10 mouse cellular contexts compared by ENCODE assay signal in the genomic region with DNA sequence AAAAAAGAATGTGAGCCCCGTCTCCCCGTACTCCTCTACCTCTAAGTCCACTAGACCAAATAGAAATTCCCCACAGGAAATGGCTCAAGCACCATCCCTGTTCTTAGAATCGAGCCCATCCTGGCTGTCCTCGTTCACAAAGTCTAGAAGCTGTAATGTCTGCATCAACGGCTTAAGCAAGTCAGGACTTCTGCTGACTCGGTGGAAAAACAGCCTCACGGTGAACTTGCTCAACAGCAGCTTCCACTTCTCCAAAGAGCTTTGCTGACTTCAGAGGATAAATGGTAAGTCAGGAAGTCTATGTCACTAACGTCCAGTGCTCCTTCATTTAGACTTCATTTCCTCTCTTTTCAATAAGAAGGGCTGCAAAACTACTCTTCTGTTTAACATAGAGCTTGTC. TPM values are rescaled to one million over a fixed set of nuclear protein-coding genes. Genes with fewer than 3 reads are reported as not detected.
DNase-seq lines count a peak whose midpoint lies in the region; ATAC-seq and TF ChIP-seq lines count a peak whose summit lies in the region.
"Had no signal": no experiment of that assay in that cellular context is flagged by ENCODE, and none has a peak within 500 bp of the region (broad histone marks: within the 10 kb centered on the region; RNA-seq: fewer than 3 reads in every experiment).

No protein-coding gene starts in this region.

- no peak for TF ChIP-seq CTCF in layer of hippocampus, adult 2 months (conservative IDR thresholded peaks at IDR 0.05)
- TF ChIP-seq CTCF in lung, postnatal 0 days (IDR thresholded peaks at IDR 0.05) = no peak
- no peak for TF ChIP-seq CTCF in thymus, adult 2 months (IDR thresholded peaks at IDR 0.05; ENCODE audit: borderline replicate concordance, control insufficient read depth, extremely low read depth, insufficient read depth, low read length, poor library complexity)

- no peak overlapping the region for H3K4me2 ChIP-seq in embryonic facial prominence, embryonic 14.5 days (ENCODE audit: low read depth, low read length)
- no peak overlapping the region for H3K4me2 ChIP-seq in lung, postnatal 0 days (replicated peaks; ENCODE audit: low read depth, low read length)
- H3K4me2 ChIP-seq: hindbrain, embryonic 15.5 days; limb, embryonic 13.5 days had no signal

- 55% methylated on average over 8 of the region's 8 CpGs for WGBS in embryonic facial prominence, embryonic 14.5 days
- 79% methylated on average over 8 of the region's 8 CpGs for WGBS in embryonic facial prominence, embryonic 10.5 days
- WGBS in lung, postnatal 0 days = 27% methylated on average over 8 of the region's 8 CpGs
- 27% methylated on average over 8 of the region's 8 CpGs for WGBS in thymus, adult 2 months

- H3K9me3 ChIP-seq in embryonic facial prominence, embryonic 14.5 days (ENCODE audit: control insufficient read depth, low read length) = no peaks in the 10 kb centered on the region
- no peaks in the 10 kb centered on the region for H3K9me3 ChIP-seq in embryonic facial prominence, embryonic 10.5 days
- no peaks in the 10 kb centered on the region for H3K9me3 ChIP-seq in lung, postnatal 0 days (ENCODE audit: low read length)
- H3K9me3 ChIP-seq: hindbrain, embryonic 15.5 days; limb, embryonic 13.5 days had no signal

- no peaks in the 10 kb centered on the region for H3K27me3 ChIP-seq in embryonic facial prominence, embryonic 14.5 days (replicated peaks; ENCODE audit: control insufficient read depth, insufficient read depth, low read length)
- no peaks in the 10 kb centered on the region for H3K27me3 ChIP-seq in embryonic facial prominence, embryonic 10.5 days (replicated peaks; ENCODE audit: low read depth, poor library complexity, severe bottlenecking)
- no peaks in the 10 kb centered on the region for H3K27me3 ChIP-seq in lung, postnatal 0 days (replicated peaks; ENCODE audit: insufficient read depth, low read length)
- no peaks in the 10 kb centered on the region for H3K27me3 ChIP-seq in thymus, adult 2 months (ENCODE audit: control insufficient read depth, insufficient read depth, low read length)
- H3K27me3 ChIP-seq: hindbrain, embryonic 15.5 days; limb, embryonic 13.5 days had no signal

- H3K27ac ChIP-seq in embryonic facial prominence, embryonic 14.5 days (replicated peaks; ENCODE audit: low read depth, low read length) = no peak overlapping the region
- H3K27ac ChIP-seq in embryonic facial prominence, embryonic 10.5 days (replicated peaks) = no peak overlapping the region
- peak overlapping the region; percentile 64; the same call in 1 of the 2 replicates for H3K27ac ChIP-seq in layer of hippocampus, adult 2 months
- no peak overlapping the region for H3K27ac ChIP-seq in lung, postnatal 0 days (ENCODE audit: low read length)
- no peak overlapping the region for H3K27ac ChIP-seq in thymus, adult 2 months (ENCODE audit: control insufficient read depth, insufficient read depth, low read length)
- H3K27ac ChIP-seq: hindbrain, embryonic 15.5 days had no signal

- peak; percentile 66 for DNase-seq in embryonic facial prominence, embryonic 14.5 days (ENCODE audit: low spot score)
- no peak for DNase-seq in embryonic facial prominence, embryonic 10.5 days (ENCODE audit: low spot score)
- no peak for DNase-seq in layer of hippocampus, adult 2 months (ENCODE audit: low spot score in 2 of 2)
- no peak for DNase-seq in layer of hippocampus, postnatal 36 days
- DNase-seq in brain, adult 2 months (ENCODE audit: low read depth, low spot score) = peak; percentile 71
- peak; percentile 78 for DNase-seq in lung, postnatal 0 days (ENCODE audit: low spot score)
- no peak for DNase-seq in B cell, adult 2 months
- DNase-seq in thymus, adult 2 months = no peak

- no peak overlapping the region for H3K4me3 ChIP-seq in embryonic facial prominence, embryonic 14.5 days (ENCODE audit: low read depth, low read length)
- no peak overlapping the region for H3K4me3 ChIP-seq in embryonic facial prominence, embryonic 10.5 days
- no peak overlapping the region for H3K4me3 ChIP-seq in layer of hippocampus, adult 2 months
- H3K4me3 ChIP-seq in lung, postnatal 0 days (ENCODE audit: low read depth, low read length) = no peak overlapping the region
- no peak overlapping the region for H3K4me3 ChIP-seq in thymus, adult 2 months (ENCODE audit: control insufficient read depth, insufficient read depth, low read length)
- H3K4me3 ChIP-seq: hindbrain, embryonic 15.5 days; limb, embryonic 13.5 days had no signal

- TF ChIP-seq POLR2A in thymus, adult 2 months (IDR thresholded peaks at IDR 0.05; ENCODE audit: control insufficient read depth, extremely low read depth, insufficient read depth, low read length, poor library complexity) = no peak

- no peak for ATAC-seq in embryonic facial prominence, embryonic 14.5 days (ENCODE audit: low read depth)
- peak; percentile 57 for ATAC-seq in lung, postnatal 0 days

- no peaks in the 10 kb centered on the region for H3K4me1 ChIP-seq in embryonic facial prominence, embryonic 14.5 days (ENCODE audit: control insufficient read depth, insufficient read depth, low read length)
- no peaks in the 10 kb centered on the region for H3K4me1 ChIP-seq in embryonic facial prominence, embryonic 10.5 days
- H3K4me1 ChIP-seq in lung, postnatal 0 days (ENCODE audit: insufficient read depth, low read depth, low read length) = no peaks in the 10 kb centered on the region
- H3K4me1 ChIP-seq in thymus, adult 2 months (replicated peaks; ENCODE audit: control insufficient read depth, insufficient read depth, low read length) = no peaks in the 10 kb centered on the region
- H3K4me1 ChIP-seq: hindbrain, embryonic 15.5 days; limb, embryonic 13.5 days had no signal

- H3K9ac ChIP-seq in embryonic facial prominence, embryonic 14.5 days (ENCODE audit: low read depth, low read length) = no peak overlapping the region
- no peak overlapping the region for H3K9ac ChIP-seq in lung, postnatal 0 days (replicated peaks; ENCODE audit: low read depth)
- H3K9ac ChIP-seq: hindbrain, embryonic 15.5 days; limb, embryonic 13.5 days had no signal

- peaks cover 17% of the 10 kb centered on the region for H3K36me3 ChIP-seq in embryonic facial prominence, embryonic 14.5 days (ENCODE audit: control insufficient read depth, insufficient read depth, low read length)
- H3K36me3 ChIP-seq in embryonic facial prominence, embryonic 10.5 days (replicated peaks) = peaks cover 19% of the 10 kb centered on the region
- peaks cover 3% of the 10 kb centered on the region; the same call in 1 of the 2 replicates for H3K36me3 ChIP-seq in lung, postnatal 0 days (ENCODE audit: insufficient read depth, low read length)
- H3K36me3 ChIP-seq in thymus, adult 2 months (ENCODE audit: control insufficient read depth, insufficient read depth, low read length) = no peaks in the 10 kb centered on the region
- H3K36me3 ChIP-seq: hindbrain, embryonic 15.5 days had no signal

- no peak for TF ChIP-seq EP300 in lung, postnatal 0 days (IDR thresholded peaks at IDR 0.05)

RNA-seq across cellular contexts. Expression of a gene that starts 11.4 kb away (rescaled TPM):
- 26.8 and 28.4 TPM in 2 replicates for polyA plus RNA-seq in embryonic facial prominence, embryonic 14.5 days (2014; fragmentation: Nextera tagmentation; extraction: Ambion mirVana)
- 29.7 TPM in 2 replicates for polyA plus RNA-seq in embryonic facial prominence, embryonic 10.5 days (2016; fragmentation: Nextera tagmentation; extraction: Ambion mirVana)
- 10 to 100 TPM; 34.7 to 36.3 TPM for total RNA-seq in layer of hippocampus, adult 2 months (2021)
- total RNA-seq in layer of hippocampus, postnatal 36 days (2021) = 10 to 100 TPM; 34.7 to 36.1 TPM
- polyA plus RNA-seq in lung, postnatal 0 days (2015; fragmentation: Nextera tagmentation; extraction: Ambion mirVana) = 40.0 and 40.3 TPM in 2 replicates
- 16.2 and 18.3 TPM in 2 replicates for polyA plus RNA-seq in thymus, adult 2 months (2012; rRNA removed)

RNA-seq across cellular contexts. Expression of a gene that starts 56.2 kb away (rescaled TPM):
- 9.1 and 9.8 TPM in 2 replicates for polyA plus RNA-seq in embryonic facial prominence, embryonic 14.5 days (2014; fragmentation: Nextera tagmentation; extraction: Ambion mirVana)
- polyA plus RNA-seq in embryonic facial prominence, embryonic 10.5 days (2016; fragmentation: Nextera tagmentation; extraction: Ambion mirVana) = 1.8 and 2.1 TPM in 2 replicates
- 1 to 10 TPM in 1 of 2 experiments, under 1 TPM in 1; 0.61 to 1.0 TPM for total RNA-seq in layer of hippocampus, adult 2 months (2021)
- total RNA-seq in layer of hippocampus, postnatal 36 days (2021) = under 1 TPM; 0.72 to 0.91 TPM
- 0.64 and 0.89 TPM in 2 replicates for polyA plus RNA-seq in lung, postnatal 0 days (2015; fragmentation: Nextera tagmentation; extraction: Ambion mirVana)
- polyA plus RNA-seq in thymus, adult 2 months (2012; rRNA removed) = 0.64 and 0.69 TPM in 2 replicates

Comparison
In these comparisons a context has a peak if more than half of its experiments do, and no peak if none do; other contexts are left out.
1. DNase-seq: peak in embryonic facial prominence, embryonic 14.5 days (single experiment), brain, adult 2 months (single experiment) and lung, postnatal 0 days (single experiment); none in embryonic facial prominence, embryonic 10.5 days (single experiment), layer of hippocampus, adult 2 months (0 of 2), layer of hippocampus, postnatal 36 days (0 of 2), B cell, adult 2 months (0 of 2) and thymus, adult 2 months (single experiment).